Mouse (Mus musculus) lung, postnatal 0 days (tissue): ENCODE measurements around the gene Rsl24d1.

Source experiments
- CTCF ChIP-seq: IDR thresholded peaks from 2 replicates; pipeline ENCODE4 v1.5.1; 2016; ENCODE audit warnings: antibody characterized with exemption, mild to moderate bottlenecking
- EP300 ChIP-seq: IDR thresholded peaks from 2 replicates; pipeline ENCODE4 v1.6.1; 2016; ENCODE audit warnings: antibody characterized with exemption, mild to moderate bottlenecking, control low read depth

DNA sequence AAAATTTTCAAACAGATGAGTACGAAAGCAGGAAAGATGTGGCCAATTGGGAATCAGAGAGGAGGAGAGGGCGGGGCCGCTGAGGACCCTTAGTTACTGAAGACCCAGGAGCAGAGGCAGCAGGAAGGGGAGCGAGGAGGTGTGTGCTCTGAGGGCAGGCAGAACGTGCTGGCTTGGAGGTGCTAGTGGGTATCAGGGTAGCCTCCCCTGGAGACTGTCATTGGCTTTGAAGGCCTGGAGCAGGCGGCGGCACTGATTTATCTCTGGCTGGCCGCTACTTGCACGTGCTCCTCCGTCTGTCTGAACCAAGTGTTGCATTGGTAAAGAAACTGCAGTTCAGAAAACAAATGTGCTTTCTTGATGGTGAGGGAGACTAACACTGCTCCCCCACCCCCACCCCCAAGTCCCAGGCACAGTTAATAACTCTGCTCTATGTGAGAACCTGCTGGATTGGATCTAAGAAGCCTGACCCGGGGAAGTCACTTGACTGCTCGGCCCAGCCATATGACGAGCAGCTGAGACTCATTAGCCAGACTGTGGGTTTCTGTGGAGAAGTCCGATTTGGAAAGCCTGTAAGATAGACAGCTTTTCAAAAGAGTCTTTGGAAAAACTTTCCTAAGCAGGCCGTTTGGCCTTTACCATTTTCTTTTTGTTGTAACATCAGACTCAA is 49.5 kb upstream of the Rsl24d1 start:
- no peak for TF ChIP-seq CTCF
- no peak for TF ChIP-seq EP300
